Mouse (Mus musculus) erythroblast, embryonic 14.5 days (primary cell): ENCODE measurements around the gene Cux1.

Experiments used
- GATA1 ChIP-seq: IDR thresholded peaks from 2 replicates; pipeline ENCODE4 v1.6.1; 2012; ENCODE audit warnings: low read length, inconsistent platforms, mixed read lengths
- TAL1 ChIP-seq: IDR thresholded peaks from 3 replicates; pipeline ENCODE4 v1.6.1; 2012; ENCODE audit warnings: low read length, inconsistent platforms, mixed read lengths

GRCm38 (mm10) chr5:136414479-136414878, 152.8 kb downstream of the Cux1 start:
- TF ChIP-seq GATA1, result no peak
- no peak for TF ChIP-seq TAL1
